Mouse (Mus musculus) thymus, postnatal 0 days (tissue): ENCODE measurements around the gene Cstad. TPM values are rescaled to one million over a fixed set of nuclear protein-coding genes. Genes with fewer than 3 reads are reported as not detected.

Experiments used
- DNase-seq: peaks from one replicate; pipeline ENCODE4 v3.0.0-alpha.2; 2015; ENCODE audit warnings: low spot score
- polyA plus RNA-seq: library from polyadenylated mRNA; unstranded; fragments of >200 nt; fragmentation: Nextera tagmentation; extraction: Ambion mirVana; gene quantifications from 2 replicates; pipeline ENCODE4 v1.2.1, GENCODE M21; 2015

Cstad gene
- polyA plus RNA-seq, 1 experiment from 2014 or later = 1.3 TPM

DNA sequence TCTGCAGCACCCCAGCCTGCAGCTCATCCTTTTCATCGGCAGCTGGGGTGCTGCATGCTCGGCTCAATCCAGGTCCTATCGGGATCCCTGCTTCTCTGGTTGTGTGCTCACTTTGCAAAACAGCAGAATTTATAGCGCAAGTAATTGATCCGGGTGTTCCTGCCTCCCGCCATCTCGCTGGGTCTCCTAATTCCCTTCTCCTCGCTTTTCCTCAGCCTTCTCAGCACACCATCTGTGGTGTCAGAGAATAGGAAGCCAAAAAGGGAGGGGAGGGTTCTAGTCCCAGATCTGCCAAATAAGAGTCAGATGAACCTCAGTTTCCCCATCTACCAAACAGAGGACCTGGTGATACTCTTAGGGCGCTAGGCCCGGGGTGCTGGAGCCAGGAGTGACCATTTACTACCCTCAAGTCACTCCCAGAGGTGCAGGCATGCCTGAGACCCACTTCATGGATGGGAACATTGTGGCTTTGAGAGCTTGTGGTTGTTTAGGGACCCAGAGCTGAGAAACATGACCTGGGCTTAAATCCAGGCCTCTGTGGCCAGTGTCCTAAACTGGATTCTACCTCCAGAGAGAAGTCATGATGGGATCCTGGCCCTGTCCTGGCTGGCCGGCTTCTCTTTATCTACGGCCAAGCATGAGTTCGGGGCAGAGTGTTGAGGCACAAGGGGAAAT, 1.1 kb upstream of the Cstad start:
- no peak for DNase-seq

DNA sequence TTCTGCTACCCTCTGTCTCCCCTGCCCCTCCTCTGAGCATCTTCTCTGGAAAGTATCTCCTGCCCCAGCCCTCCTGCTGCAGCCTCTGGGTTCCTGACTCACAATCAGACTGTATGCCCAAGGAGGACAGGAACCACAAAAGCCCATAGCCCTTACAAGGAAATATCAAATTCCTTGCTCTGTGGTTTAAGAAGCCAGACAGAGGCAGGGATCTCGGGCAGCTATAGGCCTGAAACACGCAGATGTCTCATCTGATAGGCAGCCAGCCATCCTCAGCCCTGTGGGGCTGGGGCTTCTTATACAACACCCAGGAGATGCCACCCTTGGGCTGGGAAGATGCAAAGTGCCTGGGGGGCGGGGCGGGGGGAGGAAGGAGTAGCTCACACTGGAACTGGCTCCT, 956 bp downstream of the Cstad start:
- no peak for DNase-seq

DNA sequence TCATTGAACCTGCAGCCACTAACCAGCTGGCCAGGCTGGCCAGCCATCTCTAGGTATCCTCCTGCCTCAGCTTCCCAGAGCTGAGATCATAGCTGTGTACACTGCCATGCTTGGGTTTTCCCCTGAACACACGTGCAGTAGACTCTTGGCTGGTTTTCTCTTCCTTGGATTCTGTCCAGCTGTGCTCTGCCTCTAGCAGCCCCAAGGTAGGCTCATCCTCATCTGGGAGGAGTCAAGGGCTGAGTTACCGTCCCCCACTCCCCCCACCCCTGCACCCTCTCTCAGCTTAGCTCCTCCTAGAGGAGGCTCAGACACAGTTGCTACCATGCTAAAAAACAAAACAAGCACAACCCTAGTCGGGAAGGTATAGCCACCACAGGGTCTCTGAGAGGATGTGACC, 4.8 kb downstream of the Cstad start:
- peak; percentile 13 for DNase-seq

DNA sequence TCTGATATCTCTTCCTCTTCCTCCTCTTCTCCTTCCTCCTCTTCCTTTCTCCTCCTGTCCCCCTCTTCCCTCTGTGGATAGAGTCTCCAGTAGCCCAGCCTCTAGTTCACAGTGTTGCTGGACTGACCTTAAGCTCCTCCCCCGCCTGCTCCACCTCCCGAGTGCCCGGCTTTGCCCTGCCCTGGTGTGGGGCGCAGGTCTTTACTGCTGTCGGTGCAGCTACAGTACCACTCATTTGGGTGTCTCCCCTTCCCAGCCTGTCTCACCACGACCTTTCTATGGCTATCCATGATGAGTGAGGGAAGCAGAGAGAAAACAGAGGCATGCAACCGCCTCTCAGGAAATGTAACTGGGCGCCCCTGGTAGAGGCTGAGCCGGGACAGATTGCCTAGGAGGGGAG, 5.5 kb downstream of the Cstad start:
- DNase-seq = no peak

DNA sequence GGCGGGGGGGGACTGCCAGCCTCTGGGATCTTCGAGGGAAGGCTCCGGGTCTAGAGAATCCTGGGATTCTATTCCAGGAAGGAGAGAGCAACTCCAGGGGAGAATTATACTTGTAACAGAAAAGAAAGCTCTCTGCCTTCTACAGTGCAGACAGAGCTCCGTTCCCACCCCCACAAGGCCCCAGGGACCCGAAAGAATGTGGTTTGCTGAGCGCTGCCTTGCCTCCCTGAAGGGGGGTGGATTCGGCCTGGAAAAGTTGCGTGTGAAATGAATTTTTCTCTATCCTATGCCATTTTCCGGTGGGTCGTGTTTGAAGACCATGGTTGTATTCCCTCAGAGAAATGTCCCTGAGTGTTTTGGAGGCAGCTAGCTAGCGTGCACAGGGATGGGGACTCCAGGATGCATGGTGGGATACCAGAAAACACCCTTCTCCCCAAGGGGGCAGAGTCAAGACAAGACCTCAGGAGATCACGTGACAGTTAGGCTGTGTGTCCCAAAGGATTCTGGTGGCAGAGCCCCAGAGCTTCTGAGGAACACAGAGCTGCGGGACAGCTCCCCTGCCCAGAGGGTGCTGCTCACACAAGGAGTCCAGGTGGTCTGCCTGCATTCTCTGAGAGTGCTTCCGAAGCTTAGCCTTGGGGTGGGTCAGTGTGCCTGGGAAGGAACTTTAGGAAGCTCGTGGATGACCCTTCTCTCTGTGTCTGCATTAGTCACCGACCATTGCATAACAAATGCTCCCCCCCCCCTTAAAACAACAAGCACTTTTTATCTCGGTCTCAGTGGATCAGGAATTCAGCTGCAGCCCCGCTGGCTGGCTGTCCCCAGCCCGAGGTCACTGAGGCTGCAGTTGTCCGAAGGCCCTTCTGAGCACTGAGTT, 6.4 kb downstream of the Cstad start:
- no peak for DNase-seq

DNA sequence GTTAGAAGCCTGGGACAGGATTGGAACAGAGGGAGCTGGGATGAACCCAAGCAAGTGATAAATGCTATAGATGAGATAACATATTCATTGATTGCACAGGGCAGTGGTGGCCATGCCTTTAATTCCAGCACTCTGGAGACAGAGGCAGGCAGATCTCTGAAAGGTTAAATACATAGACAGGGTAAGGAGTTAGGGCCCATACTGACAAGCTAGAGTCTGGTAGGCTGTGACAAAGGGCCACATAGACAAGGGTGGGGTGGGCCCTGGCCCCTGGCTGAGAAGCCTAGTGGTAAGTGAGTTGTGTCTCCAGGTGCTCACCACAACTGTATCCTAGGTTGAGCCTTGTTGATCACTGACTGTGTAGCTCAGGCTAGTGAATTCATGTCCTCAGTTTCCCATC, 7.6 kb downstream of the Cstad start:
- no peak for DNase-seq

DNA sequence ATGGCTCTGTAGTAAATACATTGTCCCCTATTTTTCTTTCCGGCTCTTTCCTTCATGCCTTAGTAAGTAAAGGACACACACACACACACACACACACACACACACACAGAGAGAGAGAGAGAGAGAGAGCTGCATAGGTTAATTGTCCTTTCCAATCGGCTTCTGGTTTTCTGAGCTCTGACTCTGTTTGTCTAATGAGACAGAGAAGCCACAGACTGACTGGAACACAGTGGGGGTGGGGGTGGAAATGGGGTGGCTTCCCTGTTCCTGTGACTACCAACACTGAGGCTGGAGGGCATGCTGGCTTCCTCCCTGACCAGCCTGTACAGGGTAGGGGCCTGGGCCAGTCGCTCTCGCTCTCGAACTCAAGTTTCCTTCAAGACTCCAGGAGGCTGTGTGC, 8.9 kb downstream of the Cstad start:
- DNase-seq = no peak

DNA sequence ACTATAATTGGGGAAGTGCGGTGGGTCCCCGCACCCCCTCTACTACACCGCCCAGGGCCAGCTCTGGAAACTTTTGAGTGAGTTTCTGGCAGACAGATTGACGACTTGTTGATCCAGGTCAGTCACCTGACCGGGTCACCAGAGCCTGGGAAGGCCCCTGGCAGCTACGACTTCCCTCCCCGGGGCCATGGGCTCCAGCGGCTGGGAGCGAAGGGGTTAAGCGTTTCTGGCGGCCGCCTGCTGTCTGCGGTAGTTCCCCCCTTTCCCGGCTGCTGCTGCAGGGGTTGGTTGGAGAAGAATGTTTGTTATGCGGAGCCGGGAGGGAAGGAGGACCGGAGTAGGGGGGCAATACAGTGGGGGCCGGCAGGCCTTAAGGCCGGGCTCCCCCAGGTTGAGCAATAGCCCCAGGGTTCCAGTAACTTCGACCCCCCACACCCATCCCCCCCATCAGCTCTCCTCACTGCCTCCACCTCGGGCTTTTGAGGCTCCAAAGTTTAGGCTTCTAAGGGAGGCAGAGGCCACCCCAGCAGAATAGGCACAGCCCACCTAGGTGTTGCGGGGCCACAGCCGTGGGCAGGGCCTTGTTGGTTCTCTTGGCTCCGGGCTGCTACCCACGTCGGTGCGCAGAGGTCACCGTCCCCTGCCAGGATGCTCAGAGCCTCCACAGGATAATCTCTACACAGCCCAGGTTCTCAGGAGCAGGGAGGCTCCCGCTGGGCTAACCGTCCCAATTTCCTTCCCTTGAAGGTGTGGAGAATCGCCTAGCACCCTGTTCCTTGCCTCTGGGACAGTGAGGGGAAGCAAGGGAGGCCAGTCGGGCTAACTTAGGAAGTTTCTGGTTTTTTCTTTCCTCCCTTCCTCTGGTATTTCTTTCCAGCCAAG, 10.3 kb downstream of the Cstad start:
- no peak for DNase-seq

DNA sequence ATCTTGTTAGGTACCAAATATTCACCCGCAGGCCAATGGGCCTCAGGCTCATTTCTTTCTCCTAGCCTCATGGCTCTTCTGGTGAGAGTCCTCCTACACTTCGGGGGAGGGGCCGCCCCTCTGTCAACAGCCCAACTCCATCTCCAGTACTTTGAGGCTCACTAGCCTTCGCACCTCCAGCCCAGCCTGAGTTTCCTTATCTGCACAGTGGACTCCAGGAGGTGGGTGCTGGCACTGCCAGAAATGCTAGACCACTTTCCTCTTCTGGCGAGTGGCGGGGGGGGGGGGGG, 10.9 kb downstream of the Cstad start:
- no peak for DNase-seq

DNA sequence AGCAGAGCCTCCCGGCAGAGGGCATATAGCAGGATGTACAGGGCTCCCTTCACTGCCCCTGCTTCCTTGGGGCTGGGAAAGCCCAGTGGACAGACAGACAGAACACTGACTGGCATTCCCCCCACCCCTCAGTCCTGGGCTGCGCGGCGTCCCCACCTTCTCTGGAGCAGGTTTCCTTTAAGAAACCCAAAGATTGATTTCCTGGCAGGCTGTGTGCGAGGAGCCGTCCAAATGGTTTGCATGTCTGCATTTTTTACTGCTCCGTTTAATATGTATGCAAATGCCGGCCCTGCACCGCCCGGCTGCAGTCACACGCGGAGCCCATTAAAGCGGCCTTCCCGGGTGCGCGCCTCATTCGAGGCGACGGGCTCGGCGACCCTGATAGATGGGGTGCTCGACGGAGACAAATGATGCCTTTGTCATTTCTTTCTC, 11.8 kb downstream of the Cstad start:
- DNase-seq = no peak

DNA sequence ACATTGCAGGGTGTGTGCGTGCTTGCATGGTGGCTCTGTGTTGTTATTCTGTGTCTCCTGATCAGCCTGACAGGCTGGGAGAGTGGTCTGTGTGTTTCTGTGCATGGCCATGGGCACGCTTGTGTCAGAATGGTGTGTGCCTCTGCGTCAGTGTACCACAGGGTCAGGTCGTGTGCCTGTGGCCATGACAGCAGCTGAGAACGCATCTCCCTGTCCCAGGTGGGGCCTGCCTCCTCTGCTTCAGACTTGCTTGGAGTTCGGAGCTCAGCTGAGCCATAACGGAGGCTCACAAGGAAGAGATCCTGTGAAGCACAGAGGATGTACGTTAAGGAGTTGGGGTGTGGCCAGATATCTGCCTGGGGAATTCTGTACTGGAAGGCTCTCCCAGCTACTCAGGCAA, 13.1 kb downstream of the Cstad start:
- DNase-seq = no peak

DNA sequence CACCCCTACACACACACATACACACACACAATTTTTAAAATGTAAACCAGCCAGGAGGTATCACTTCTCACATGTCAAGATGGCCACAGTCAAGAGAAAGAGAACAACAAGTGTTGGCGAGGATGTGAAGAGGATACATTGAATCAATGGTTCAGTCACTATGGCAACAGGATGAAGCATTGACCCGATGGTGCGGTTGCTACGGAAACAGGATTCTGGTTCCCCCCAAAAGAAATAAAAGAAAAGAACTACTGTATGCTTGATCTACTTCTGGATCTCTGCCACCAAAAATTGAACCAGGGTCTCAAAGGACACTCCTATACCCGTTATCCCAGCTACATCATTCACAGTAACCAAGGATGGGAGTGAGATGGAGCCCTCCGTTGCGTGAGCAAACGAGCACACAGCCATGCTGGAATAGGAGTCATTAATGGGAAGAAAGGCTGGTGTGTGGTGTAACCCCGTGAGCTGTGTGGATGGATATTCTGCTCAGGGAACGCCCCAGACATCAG, 13.9 kb downstream of the Cstad start:
- DNase-seq = no peak

DNA sequence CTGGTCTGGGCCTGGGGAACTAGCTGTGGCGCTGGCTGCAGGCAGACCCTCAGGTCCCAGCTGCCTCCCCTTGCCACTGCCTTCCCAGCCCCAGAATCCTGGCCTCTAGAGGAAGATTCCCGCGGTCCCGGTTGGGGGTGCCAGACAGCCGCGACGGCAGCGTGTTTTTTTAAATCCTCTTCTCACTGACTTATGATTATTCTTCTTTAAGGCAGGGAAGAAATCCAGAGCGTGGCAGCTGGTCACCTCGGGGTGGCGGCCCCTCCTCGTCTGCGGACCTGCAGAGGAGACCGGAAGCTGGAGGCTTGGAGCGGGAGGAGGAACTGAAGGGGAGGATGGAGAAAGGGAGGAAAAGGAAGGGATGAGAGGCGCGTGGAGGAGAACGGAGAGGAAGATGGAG, 18.7 kb downstream of the Cstad start:
- DNase-seq = no peak

DNA sequence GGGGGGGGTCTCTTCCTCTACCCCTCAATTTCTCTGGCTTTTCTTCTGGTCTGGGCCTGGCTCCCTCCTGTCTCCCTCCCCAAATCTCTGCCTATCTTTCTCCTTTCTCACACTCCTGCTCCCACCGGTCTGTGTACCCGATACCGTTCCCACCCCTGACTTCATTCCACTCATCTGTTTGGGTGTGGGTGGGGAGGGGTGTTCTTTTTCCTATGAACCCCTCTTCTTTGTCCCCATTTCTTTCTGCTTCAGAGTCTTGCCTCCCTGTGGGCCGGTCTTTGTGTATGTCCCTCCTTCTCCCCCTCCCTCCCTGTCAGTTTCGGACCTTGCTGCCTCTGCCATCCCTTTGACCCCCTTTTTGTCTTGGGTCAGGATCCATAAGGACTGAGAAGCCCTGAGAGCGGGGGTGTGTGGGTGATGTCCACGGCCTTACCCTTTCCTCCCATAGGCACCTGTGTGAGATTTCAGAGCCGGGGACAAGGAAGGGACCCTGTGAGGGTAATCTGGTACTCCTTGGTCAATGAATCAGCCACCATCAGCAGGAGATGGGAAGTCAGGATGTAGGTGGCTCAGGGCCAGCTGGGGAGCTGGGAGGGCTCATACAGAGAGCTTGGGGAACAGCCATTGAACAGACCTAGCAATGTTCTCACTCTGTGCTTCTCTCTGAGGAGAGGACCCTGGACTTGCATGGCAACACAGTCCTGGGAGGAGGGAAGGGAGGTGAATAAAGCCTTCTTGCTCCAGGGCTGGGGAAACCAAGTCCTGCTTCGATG, 19.5 kb downstream of the Cstad start:
- no peak for DNase-seq

DNA sequence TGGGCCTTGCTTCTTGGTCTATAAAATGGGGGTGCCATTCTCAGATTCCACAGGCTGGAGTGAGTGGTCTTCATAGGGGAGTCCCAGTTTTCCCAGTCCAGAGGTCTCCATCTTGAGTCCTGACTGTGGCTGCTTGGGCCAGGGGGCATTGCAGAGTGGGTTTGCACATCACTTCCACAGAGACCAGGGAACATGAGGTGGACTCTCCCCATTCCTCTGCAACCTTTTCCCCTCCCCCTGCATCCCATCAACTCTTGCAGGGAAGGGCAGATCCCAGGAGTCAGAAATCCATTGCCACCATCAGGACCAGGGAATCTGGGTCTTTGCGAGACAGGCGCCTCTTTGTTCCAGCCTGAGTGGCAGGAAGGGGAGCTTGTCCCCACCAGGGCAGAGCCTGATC, 21.0 kb downstream of the Cstad start:
- DNase-seq = no peak

DNA sequence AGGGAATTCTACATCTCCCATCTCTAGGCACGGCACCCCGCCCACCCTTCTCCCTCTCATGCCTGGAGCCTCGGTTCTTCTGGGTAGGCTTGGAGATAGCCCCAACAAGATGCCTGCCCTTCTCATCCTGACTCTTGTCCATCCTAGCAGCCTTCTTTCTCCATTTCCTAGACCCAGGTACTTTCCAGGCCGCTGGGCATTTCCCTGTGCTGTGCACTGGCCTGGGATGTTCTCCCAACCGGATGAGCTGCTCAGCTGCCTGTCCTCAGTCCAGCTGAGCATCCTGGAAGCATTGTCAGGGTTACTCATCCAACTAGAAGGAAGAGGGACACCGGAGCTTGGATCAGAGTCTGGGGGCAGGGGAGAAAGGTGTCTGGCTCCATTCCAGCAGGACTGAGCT, 21.6 kb downstream of the Cstad start:
- no peak for DNase-seq

DNA sequence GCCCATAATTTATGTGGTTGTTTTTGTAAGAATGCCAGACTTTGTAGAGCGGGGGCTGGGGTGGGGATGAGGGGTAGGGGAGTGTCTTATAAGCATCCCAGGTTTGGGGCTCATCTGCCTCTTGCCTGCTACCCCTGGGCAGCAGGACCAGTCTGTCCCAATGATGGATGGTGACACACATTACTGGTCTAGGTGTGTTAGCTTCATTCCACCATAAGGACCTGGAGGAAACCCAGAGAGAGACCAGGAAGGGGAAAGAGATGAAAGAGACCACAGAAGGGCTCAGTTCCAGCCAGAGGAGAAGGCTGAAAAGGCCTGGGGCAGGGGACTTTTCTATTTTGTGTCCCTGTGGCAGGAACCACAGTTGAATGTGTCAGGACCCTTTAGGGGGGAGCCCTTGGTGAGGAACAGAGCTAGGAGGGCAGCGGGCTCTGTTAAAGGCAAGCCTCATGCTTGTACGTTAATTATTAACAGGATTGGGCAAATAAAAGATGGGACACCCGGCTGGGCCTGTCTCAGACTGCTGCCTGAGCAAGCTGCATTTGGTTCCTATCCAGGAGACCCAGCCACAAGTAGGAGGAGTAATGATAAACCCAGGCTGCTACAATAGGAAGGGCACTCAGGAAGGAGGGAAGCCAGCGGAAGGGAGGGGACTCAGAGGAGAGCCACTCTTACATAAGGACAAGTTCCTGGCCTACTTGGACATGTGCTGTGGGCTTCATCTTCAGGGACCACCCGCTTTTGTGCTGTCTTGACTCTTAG, 23.8 kb downstream of the Cstad start:
- no peak for DNase-seq

DNA sequence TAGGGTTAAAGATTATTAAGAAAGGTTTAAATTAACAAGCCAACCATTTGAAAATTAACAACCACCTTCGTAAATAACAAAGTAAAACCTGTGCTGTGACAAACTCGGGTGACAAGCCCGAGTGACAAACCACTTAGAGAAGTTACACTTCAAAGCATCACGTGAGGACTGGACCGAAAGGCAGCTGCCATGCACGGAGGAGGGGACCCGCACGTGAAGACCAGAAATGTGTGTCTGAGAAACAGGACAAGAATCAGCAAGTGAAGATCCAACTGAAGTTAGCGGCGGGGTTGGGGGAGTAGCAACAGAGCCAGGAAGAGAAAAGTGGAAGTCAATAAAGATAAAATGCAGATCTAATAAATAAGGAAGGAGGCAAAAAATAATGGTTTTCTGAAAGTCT, 29.0 kb downstream of the Cstad start:
- no peak for DNase-seq

DNA sequence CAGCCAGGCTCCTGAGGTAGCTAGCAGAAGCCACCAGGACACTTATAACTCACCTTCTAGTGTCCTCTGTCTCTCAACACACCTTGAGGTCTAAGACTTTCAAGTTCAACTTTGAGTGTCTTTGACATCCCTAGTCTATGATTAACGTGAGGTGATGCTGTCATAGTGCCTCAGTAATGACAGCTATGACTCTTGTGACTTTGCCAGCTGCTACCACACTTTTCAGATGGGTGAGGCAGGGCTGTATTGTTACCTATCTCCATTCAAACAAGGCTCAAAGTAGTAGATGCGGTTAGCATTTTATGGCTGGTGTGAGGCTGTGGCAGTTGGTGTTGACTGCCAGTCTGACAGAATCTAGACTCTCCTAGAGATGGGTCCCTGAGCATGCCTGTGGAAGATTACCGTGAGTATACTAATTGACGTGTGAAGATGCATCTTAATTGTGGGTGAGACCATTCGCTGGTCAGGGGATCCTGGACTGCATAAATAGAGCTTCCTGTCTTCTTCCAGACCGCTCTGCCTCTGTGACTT, 30.5 kb downstream of the Cstad start:
- peak; percentile 9 for DNase-seq

DNA sequence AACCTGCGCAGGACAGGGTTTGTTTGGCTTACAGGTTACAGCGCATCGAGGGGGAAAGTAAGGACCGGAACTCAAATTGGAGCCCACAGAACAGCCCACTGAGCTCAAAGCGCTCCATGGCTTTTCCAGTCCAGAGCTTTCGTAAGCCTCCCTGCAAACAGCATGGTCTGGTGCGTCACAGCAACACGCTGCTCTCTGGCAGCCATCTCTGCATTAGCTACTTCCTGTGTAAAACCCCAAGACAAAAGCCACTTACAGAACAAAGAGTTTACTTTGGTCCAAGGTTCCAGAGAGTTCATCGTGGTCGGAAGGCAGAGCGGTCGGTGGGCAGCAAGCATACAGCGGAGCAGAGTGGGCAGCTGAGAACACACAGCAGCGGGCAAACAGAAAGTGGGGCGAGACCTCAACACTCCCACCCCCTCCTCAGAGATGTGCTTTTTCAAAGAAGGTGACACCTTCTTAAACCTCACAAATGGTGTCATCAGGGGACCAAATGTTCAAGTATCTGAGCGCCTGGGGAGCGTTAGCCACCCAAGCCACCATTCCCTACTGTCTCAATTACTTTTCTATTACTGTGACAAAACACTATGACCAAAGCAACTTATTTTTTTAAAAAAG, 31.3 kb downstream of the Cstad start:
- peak; percentile 70 for DNase-seq
